Mouse (Mus musculus) embryonic fibroblast, embryonic 13.5 days (primary cell): Measurements from ENCODE around the gene Rnaseh2b.

ENCODE experiments used
- CTCF ChIP-seq: IDR thresholded peaks from 2 replicates; pipeline ENCODE4 v1.5.1; 2011; ENCODE audit warnings: mild to moderate bottlenecking, control low read depth, low read length, moderate library complexity, borderline replicate concordance; ENCODE audit not compliant: insufficient read depth
- POLR2A ChIP-seq: IDR thresholded peaks from 2 replicates; pipeline ENCODE4 v1.6.1; 2011; ENCODE audit warnings: low read depth, mild to moderate bottlenecking, control low read depth, low read length, moderate library complexity

DNA sequence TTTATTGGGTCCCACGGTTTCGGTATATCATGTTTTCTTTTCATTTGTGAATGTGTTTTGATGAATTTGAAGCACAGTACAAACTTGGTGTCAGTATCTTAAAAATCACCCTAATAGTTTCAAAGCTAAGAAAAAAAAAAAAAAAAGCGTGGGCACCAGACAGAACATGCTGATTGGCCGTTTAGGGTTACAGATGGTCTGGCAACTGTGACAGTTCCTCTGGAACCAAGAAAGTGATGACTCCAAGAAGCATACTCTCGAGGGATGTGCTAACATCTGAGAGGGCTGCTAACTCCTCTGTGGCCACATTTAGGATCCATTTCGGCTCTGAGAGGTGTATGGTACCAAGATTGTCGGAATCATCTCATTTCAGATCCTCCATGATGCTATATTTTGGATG lies 62.8 kb downstream of the Rnaseh2b start:
- TF ChIP-seq CTCF (no peak), POLR2A (no peak)
